Mouse (Mus musculus) frontal cortex, postnatal 10 days (tissue): ENCODE measurements around the gene Cacna1a.
"Not testable (repeated sequence)": the region's sequence is repeated elsewhere in the genome, so short reads cannot be mapped to it uniquely, and the experiment has no call there.

Source experiments
- DNase-seq, 2 experiments: peaks; one replicate each; pipeline ENCODE4 v3.0.0; 2022; ENCODE audit warnings: low spot score in 2 of 2, mixed read lengths in 1 of 2

Cacna1a gene

DNA sequence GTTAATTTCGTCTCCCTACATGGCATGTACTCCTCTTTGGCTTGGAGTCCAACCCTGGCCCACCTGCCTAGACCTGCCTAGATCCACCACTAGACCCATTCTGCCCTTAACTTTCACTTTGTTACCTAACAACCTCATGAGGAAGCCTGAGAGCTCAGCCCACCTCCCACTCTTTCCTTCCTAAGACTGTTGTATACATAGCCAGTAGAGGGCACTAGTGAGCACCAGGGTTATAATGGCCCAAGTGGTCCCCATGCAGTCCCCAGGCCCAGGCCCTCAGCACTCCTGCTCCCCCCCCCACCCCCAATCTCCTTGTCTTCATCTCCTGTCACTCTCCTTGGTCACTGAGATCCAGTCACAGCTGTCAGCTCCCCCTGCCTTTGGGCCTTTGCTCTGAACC lies 86.2 kb downstream of the Cacna1a start:
- DNase-seq, result no peak

- DNase-seq, result no peak
Observed at GRCm38 (mm10) chr8:84477341-84477740, 89.1 kb downstream of the Cacna1a start.

DNA sequence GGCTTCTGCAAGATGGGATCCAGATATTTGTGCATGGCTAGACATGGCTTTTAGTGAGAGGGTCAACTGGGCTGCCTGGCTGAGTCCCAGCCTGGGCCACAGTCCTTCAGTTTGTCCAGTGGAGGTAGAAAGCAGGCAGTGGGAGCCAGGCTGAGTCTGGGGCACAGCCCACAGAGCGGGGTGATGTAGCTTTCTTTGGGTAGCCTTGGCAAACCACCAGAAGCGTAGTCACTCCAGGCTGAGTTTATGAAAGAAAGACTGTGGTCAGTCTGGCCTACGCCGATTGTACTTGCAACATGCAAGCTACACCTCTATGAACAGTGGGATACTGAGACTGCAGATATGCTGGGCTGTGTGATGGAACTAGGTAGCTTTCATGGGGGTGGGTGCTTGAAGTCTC lies 94.8 kb downstream of the Cacna1a start:
- DNase-seq, result no peak

GRCm38 (mm10) chr8:84485366-84485765 lies 97.1 kb downstream of the Cacna1a start:
- no peak for DNase-seq

- no peak for DNase-seq
Observed at GRCm38 (mm10) chr8:84485864-84486263, 97.6 kb downstream of the Cacna1a start.

- no peak for DNase-seq
Observed at GRCm38 (mm10) chr8:84489223-84489622, 101.0 kb downstream of the Cacna1a start.

DNA sequence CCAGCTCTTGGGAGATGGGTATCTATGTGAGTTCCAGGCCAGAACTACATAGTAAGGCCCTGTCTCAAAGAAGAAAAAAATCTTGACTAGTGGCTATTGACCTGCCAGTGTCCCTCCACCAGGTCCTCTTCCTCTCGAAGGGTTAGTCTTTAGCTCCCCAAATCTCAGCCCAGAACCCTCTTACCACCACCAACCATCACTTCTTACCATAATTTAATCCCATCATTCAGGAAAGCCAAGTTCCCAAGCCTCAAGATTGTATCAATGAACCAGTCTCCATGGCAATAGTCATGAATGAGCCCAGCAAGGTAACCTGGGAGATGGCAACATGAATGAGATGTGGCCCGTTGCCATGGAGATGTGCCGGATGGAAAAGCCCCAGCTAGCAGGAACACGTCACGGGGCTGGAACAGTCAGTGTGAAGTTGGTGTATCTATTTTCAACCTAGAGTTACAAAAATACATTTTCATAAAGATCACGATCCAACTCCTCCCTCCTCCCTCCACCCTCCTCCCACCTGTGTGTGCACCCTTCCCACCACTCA lies 106.4 kb downstream of the Cacna1a start:
- DNase-seq, result peak; percentile 85 to 90

GRCm38 (mm10) chr8:84501181-84501580 lies 112.9 kb downstream of the Cacna1a start:
- no peak for DNase-seq

DNA sequence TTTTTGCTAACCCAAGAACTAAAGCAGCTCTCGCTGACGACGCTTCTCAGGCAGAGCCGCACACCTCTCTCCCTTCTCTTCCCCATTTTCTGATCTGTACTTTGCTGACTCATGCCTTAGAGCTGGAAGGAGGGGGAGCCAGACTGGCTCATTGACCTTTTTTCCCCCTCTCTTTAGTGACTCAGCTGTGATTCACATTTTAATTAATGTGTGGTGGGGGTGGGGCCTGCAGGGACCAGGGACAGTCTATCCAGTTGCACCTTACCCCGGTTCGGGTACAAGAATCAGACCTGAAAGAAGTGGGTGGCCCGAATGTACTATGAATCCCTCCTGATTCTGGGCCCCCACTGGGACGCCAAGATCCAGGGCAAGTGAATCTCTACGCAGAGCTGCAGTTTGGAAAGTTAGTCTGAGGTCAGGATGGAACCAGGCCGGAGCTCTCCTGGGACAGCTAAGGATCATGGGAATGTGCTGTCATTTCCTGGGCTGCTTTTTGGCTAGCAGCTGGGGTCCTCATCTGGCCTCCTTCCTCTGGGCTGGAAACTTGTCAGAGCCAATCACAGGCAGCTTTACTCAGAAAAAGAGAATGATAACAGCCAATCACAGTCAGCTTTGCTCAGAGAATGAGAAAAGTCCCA lies 113.5 kb downstream of the Cacna1a start:
- no peak for DNase-seq

- no peak for DNase-seq
Observed at GRCm38 (mm10) chr8:84502638-84503037, 114.4 kb downstream of the Cacna1a start.

GRCm38 (mm10) chr8:84507220-84507619 lies 119.0 kb downstream of the Cacna1a start:
- no peak for DNase-seq

DNA sequence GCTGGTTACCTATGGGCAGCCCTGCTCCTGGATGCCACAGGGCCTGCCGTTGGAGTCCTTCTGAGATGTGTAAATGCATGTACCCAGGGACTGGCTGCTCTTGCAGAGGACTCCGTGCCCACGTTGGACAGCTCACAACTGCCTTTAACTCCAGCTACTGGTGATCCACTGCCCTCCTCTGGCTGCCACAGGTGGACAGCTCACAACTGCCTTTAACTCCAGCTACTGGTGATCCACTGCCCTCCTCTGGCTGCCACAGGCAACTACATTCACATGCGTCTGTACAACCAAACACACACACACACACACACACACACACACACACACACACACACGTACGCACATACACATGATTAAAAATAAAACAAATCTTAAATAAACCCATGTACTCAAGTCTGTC lies 121.5 kb downstream of the Cacna1a start:
- not testable (repeated sequence) for DNase-seq

- no peak for DNase-seq
Observed at GRCm38 (mm10) chr8:84511621-84512020, 123.4 kb downstream of the Cacna1a start.

- no peak for DNase-seq
Observed at GRCm38 (mm10) chr8:84513765-84514164, 125.5 kb downstream of the Cacna1a start.

DNA sequence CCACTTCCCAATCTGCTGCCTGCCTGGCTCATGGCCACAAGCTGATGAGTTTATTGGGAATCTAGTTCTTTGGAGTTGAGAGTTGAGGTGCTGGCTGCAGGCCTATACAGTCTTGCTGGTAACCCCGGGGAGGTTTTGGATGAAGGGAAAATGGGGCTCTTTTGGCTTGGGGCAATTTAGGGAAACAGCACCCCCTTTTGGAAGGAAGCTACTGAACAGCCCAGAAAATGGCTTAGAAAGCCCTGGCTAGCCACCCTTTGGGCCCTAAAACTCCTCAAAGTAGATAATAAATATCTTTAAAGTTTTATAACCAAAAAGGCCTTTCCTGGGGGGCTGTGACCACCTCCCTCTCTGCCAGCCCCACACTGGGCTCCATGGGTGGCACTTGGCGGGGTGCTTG lies 129.9 kb downstream of the Cacna1a start:
- no peak for DNase-seq

DNA sequence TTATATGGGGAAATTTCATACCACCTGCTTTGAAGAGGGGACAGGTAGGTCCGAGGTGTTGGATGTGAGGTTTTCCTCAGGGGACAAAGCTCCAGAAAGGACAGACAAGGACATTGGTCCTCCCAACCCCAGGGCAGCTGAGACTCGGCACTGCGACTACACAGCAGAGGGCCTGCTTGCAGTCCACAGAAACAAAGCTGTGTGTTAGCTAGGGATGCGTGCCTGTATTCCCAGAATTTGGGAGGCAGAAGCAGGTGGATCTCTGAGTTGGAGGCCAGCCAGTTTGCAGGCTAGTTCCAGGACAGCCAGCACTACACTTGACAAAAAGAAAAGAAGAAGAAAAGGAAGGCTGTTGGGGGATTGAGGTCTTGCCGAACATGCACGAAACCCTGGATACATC lies 130.5 kb downstream of the Cacna1a start:
- no peak for DNase-seq

- peak; percentile 48 to 60 for DNase-seq
Observed at GRCm38 (mm10) chr8:84519767-84520626, 131.8 kb downstream of the Cacna1a start.

DNA sequence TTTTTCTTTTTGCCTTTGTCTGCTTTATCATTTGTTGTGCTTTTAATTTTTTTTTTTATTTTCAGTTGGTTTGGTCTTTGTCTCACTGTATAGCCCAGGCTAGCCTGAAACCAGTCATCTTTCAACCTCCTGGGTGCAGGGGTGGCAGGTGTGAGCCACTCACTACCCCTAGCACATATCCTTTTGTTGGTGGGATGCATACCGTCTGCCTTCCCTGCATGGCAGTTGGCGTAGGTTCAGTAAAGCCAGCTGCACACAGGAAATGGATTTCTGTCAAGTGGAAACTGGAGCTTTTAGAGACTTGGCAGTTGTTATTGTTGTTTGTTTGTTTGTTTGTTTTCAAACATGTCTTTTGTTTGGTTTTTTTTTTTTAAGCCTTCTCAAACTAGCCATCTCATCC lies 132.8 kb downstream of the Cacna1a start:
- DNase-seq, result no peak

DNA sequence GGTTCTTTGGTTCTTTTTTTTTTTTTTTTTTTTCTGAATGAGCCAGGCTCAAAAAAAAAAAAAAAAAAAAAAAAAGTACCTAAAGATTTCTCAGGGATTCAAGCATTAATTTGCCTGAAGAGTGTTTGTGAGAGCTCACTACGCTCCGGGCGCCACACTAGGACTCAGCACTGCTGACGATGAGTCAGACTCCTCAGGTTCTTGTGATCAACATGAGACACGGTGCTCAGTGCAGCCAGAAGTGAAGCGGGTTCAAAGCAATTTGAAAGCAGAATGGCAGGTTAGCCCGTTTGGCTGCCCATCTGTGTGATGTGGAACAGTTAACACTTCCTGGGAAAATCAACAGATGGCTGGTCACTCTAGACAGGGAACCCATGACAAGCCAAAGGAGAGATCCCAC lies 139.8 kb downstream of the Cacna1a start:
- no peak for DNase-seq

DNA sequence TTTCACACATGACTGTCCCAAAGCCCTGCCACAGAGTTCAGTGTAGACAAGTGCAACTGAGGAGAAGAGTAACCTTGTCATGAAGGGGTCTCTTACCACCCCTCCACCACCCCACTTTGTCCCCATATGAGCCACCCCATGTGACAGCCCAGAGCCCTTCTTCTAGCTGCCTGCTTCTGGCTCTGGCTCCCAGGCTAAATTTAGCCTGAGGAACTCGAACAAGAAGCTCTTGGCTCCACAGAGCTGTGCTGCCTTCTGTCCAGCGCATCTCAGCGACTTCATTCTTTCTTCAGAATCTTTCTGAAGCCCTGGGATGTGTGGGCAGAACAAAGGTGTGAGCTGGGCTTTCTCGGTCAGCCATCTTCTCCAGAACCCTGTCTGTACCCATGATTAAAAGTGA lies 141.3 kb downstream of the Cacna1a start:
- no peak for DNase-seq

- DNase-seq, result no peak
Observed at GRCm38 (mm10) chr8:84532725-84533124, 144.5 kb downstream of the Cacna1a start.

DNA sequence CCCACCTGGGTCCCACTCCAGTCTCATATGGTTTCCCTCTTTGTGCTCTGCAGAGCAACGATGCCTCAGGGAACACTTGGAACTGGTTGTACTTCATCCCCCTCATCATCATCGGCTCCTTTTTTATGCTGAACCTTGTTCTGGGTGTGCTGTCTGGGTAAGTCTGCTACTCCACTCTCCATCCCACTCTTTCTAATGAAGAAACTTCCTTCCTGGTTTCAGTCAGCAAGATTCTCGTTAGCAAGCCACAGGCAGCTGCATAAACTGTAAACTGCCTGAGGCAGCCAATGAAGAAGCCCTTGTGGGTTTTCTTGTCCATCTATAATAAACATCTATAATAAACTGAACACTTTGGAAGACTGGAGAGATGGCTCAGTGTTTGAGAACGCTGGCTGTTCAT lies 145.1 kb downstream of the Cacna1a start:
- DNase-seq, result no peak

DNA sequence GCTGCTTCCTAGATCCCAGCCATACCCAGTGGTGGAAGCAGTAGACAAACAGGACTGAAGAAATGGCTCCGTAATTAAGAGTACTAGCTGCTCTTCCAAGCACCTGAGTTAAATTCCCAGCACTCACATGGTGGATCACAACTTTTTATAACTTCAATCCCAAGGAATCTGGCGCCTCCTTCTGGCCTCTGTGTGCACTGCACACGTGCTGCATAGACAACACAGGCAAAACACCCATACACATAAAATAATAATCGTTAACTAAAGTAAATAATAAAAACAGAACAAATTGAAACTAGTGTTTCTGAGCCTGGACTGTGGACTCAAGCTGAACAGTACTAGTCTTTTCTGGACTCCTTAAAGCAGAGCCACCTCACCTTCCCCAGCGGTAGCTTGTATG lies 148.7 kb downstream of the Cacna1a start:
- no peak for DNase-seq
